Mouse (Mus musculus): ENCODE measurements at regions not wholly inside any gene's neighbourhood (a gene's known extent, or its start where the extent isn't known, plus 50 kb on each side); places are given as distances from the start of the nearest gene placed in this dataset.

- Histone ChIP-seq H3K4me3 (no peak overlapping the region), H3K4me2 (replicated peaks) (no peak overlapping the region), H3K9me3 (no peaks in the 10 kb centered on the region), H3K4me1 (peaks cover 8% of the 10 kb centered on the region), H3K9ac (no peak overlapping the region), H3K36me3 (no peaks in the 10 kb centered on the region), H3K27ac (no peak overlapping the region), H3K27me3 (replicated peaks) (no peaks in the 10 kb centered on the region)
- 88% methylated on average over 10 of the region's 10 CpGs for WGBS
- ATAC-seq (ENCODE audit: low FRiP score, low read depth), result no peak
These were observed 1271.2 kb downstream of the Synb start for GRCm38 (mm10) chr14:68022925-68023324.

- Histone ChIP-seq H3K4me2 (replicated peaks) (no peak overlapping the region), H3K36me3 (no peaks in the 10 kb centered on the region), H3K9me3 (no peaks in the 10 kb centered on the region), H3K4me1 (peaks cover 8% of the 10 kb centered on the region), H3K4me3 (no peak overlapping the region), H3K27me3 (replicated peaks) (no peaks in the 10 kb centered on the region), H3K9ac (no peak overlapping the region), H3K27ac (peak overlapping the region; percentile 47; the same call in 1 of the 2 replicates)
- 67% methylated on average over 7 of the region's 7 CpGs for WGBS
- ATAC-seq (ENCODE audit: low FRiP score, low read depth), result no peak
These were observed 1272.9 kb downstream of the Synb start for GRCm38 (mm10) chr14:68021240-68021639.

- H3K9ac ChIP-seq, result no peak overlapping the region
- no peaks in the 10 kb centered on the region for H3K36me3 ChIP-seq
- H3K9me3 ChIP-seq, result no peaks in the 10 kb centered on the region
- H3K4me3 ChIP-seq, result no peak overlapping the region
- peaks cover 8% of the 10 kb centered on the region for H3K4me1 ChIP-seq
- H3K27me3 ChIP-seq (replicated peaks), result no peaks in the 10 kb centered on the region
- no peak overlapping the region for H3K4me2 ChIP-seq (replicated peaks)
- no peak for ATAC-seq (ENCODE audit: low FRiP score, low read depth)
- 48% methylated on average over 6 of the region's 6 CpGs for WGBS
- peak overlapping the region; percentile 47; the same call in 1 of the 2 replicates for H3K27ac ChIP-seq
These were observed 1273.3 kb downstream of the Synb start for GRCm38 (mm10) chr14:68020769-68021168.

- peaks cover 8% of the 10 kb centered on the region for H3K4me1 ChIP-seq
- H3K4me2 ChIP-seq (replicated peaks), result no peak overlapping the region
- H3K27me3 ChIP-seq (replicated peaks), result no peaks in the 10 kb centered on the region
- H3K9ac ChIP-seq, result no peak overlapping the region
- H3K27ac ChIP-seq, result no peak overlapping the region
- no peaks in the 10 kb centered on the region for H3K36me3 ChIP-seq
- H3K9me3 ChIP-seq, result no peaks in the 10 kb centered on the region
- ATAC-seq (ENCODE audit: low FRiP score, low read depth), result no peak
- H3K4me3 ChIP-seq, result no peak overlapping the region
These were observed 1275.4 kb downstream of the Synb start for GRCm38 (mm10) chr14:68018686-68019085.

GRCm38 (mm10) chr14:67996790-67997417 lies 1297.2 kb downstream of the Synb start:
- Histone ChIP-seq H3K4me1 (no peaks in the 10 kb centered on the region), H3K4me3 (no peak overlapping the region), H3K9ac (no peak overlapping the region), H3K27ac (no peak overlapping the region), H3K9me3 (no peaks in the 10 kb centered on the region), H3K27me3 (replicated peaks) (no peaks in the 10 kb centered on the region), H3K36me3 (no peaks in the 10 kb centered on the region), H3K4me2 (replicated peaks) (no peak overlapping the region)
- 92% methylated on average over 7 of the region's 7 CpGs for WGBS
- ATAC-seq (ENCODE audit: low FRiP score, low read depth), result no peak

- 61% methylated on average over 13 of the region's 13 CpGs for WGBS
These were observed 1300.5 kb downstream of the Synb start for GRCm38 (mm10) chr14:67993611-67994051.

GRCm38 (mm10) chr14:67993142-67993541 lies 1301.0 kb downstream of the Synb start:
- no peak overlapping the region for H3K9ac ChIP-seq
- no peaks in the 10 kb centered on the region for H3K27me3 ChIP-seq (replicated peaks)
- H3K4me2 ChIP-seq (replicated peaks), result peak overlapping the region; percentile 38; the same call in 1 of the 2 replicates
- no peaks in the 10 kb centered on the region for H3K36me3 ChIP-seq
- no peak overlapping the region for H3K4me3 ChIP-seq
- 20% methylated on average over 8 of the region's 8 CpGs for WGBS
- H3K9me3 ChIP-seq, result no peaks in the 10 kb centered on the region
- no peaks in the 10 kb centered on the region for H3K4me1 ChIP-seq
- ATAC-seq (ENCODE audit: low FRiP score, low read depth), result no peak
- no peak overlapping the region for H3K27ac ChIP-seq

More at GRCm38 (mm10) chr14:67993611-67994051, 1300.5 kb downstream of the Synb start:
- Histone ChIP-seq H3K27ac (no peak overlapping the region), H3K36me3 (no peaks in the 10 kb centered on the region), H3K27me3 (replicated peaks) (no peaks in the 10 kb centered on the region), H3K4me1 (no peaks in the 10 kb centered on the region), H3K4me2 (replicated peaks) (peak overlapping the region; percentile 38; the same call in 1 of the 2 replicates), H3K9ac (no peak overlapping the region), H3K4me3 (no peak overlapping the region), H3K9me3 (no peaks in the 10 kb centered on the region)
- ATAC-seq (ENCODE audit: low FRiP score, low read depth), result no peak

- H3K27me3 ChIP-seq (replicated peaks), result no peaks in the 10 kb centered on the region
- no peaks in the 10 kb centered on the region for H3K4me1 ChIP-seq
- WGBS, result 73% methylated on average over 6 of the region's 6 CpGs
- H3K27ac ChIP-seq, result no peak overlapping the region
- H3K4me3 ChIP-seq, result no peak overlapping the region
- H3K36me3 ChIP-seq, result no peaks in the 10 kb centered on the region
- H3K4me2 ChIP-seq (replicated peaks), result no peak overlapping the region
- ATAC-seq (ENCODE audit: low FRiP score, low read depth), result no peak
- no peaks in the 10 kb centered on the region for H3K9me3 ChIP-seq
- no peak overlapping the region for H3K9ac ChIP-seq
These were observed 1302.0 kb downstream of the Synb start for GRCm38 (mm10) chr14:67992088-67992487.

- Histone ChIP-seq H3K36me3 (no peaks in the 10 kb centered on the region), H3K4me2 (replicated peaks) (no peak overlapping the region), H3K9me3 (no peaks in the 10 kb centered on the region), H3K4me3 (no peak overlapping the region), H3K27ac (no peak overlapping the region), H3K9ac (no peak overlapping the region), H3K4me1 (no peaks in the 10 kb centered on the region), H3K27me3 (replicated peaks) (no peaks in the 10 kb centered on the region)
- no peak for ATAC-seq (ENCODE audit: low FRiP score, low read depth)
- 77% methylated on average over 3 of the region's 3 CpGs for WGBS
These were observed 1303.8 kb downstream of the Synb start for GRCm38 (mm10) chr14:67990271-67990670.
